Mouse (Mus musculus): ENCODE measurements around the gene Itpr3. TPM values are rescaled to one million over a fixed set of nuclear protein-coding genes. Genes with fewer than 3 reads are reported as not detected.

Gene Itpr3
- total RNA-seq, 2 experiments from 2014 or later = 5.9 to 6.3 TPM

DNA sequence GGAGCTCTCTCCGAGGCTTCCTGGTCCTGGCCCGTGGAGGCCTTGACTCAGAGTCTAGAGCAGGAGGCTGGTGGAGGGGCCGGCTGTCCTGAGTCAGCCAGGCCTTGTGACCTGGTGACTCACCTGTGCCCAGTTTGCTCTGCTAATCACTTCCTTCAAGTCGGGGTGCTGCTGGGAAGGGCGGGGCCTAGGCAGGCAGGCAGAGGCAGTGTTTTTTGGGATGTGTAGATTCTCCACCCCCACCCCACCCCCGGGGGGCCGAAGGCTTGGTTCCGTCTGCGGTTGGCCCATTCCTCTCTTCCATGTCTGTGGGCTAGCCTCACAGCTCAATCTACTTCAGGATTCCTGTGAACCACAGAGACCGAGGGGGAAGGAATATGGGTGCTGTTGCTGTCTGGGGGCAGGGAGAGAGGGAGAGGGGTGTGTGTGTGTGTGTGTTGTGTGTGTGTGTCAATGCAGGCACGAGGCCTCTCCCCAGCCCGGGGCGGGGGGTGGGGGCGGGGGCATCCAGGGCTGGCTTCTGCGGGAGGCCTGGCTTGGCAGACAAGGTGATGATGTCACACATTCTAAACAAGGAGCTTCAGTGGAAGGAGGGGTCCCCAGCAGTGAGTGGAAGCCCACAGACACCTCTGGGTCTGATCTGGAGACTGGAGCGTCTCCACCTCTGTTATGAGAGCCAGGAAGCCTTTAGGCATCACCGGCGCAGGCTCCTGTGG is 18.6 kb upstream of the Itpr3 start:
- DNase-seq = peak; percentile 78 to 80

DNA sequence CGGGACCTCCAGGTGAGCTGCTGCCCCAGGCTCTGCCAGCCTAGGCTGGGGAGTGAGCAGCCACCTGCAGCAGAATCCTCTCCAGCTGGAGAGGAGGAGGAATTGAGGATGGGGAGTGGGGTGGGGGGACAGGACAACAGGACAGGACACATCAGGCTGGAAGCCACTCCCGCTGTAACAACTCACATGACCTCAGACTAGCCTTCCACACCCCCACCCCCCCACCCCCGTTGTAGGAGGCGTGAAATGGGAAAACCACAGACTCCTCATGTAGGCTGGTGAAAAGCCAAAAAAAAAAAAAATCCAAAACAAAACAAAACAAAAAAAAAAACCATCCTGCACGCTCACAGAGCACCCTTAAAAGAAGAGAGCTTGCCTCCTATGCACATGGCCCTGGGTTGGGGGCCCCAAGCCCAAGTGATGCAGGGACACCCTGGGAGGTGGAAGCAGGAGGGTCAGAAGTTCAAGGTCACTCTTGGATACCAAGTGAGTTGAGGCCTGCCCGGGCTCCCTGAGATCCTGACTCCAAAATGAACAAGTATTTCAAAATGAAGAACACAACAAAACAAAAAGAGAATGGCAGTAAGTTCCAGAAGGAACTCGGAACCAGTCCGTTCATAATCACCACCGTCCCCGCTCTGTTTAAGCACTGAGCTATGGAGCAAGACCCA is 17.5 kb upstream of the Itpr3 start:
- DNase-seq = no peak

DNA sequence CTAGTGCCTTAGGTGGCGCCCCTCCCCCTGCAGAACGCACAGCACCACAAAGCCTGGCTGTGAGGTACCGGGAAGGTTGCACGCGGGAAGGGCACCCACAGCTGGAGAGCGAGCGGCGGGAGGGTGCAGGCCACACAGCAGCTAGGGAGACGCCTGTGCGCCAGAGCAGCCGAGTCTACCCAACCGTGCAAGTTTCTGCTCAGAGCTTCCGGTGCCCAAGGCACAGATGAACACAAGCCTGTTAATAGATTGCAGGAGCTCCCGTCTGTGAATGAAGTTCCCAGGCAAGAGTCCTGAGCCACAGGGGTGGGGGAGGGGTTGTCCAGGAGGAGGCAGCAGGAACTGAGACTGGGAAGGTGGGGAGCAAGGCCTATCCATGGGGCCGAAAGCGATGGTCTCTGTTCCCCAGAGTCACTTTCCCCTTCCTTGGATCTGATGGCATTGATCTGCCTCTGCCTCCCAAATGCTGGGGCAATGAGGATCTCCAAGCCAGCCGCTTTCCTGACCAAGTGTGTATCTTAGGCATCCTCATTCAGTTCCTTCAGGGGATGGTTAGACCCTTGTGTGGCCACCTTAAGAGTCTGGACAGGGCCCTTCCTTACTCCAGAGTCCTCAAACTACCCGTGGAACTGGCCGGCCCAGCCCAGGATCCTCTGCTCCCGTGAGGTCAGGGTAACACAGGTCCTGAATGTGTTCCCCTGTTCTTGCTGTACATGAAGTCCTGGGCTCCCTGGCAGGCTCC is 16.6 kb upstream of the Itpr3 start:
- DNase-seq = no peak

DNA sequence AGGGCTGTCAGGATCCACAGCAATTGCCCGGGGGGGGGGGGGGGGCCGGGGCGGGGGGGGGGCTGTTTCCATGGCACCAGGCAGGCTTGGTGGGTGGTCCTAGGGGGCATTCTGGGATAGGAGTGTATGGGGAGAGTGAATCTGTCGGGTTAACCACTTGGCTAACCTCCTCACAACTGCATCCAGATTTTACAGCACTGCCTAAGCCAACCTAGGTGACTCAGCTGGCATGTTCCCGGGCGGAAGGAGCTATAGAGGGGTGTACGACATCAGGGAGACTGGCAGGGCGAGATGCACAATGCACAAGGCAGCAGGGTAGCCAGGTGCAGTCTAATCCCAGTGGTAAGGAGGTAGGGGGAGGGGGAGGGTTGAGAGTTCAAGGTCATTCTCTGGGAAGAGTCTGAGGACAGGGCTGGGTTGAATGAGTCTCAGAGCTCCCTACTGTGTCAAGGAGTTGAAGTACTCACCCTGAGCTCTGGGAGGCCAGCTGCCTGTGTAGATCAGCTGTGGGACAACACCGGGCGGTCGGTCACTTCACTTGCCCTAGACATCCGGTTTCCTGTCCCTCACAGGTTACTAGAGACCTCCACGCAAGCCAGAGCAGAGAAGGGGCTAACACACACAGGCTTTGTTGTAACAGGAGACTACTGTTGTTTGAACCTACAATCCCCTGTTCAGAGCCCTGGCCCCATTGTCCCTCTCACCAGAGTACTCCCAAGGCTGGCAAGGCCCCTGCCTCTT is 15.9 kb upstream of the Itpr3 start:
- DNase-seq = peak; percentile 39 to 49

DNA sequence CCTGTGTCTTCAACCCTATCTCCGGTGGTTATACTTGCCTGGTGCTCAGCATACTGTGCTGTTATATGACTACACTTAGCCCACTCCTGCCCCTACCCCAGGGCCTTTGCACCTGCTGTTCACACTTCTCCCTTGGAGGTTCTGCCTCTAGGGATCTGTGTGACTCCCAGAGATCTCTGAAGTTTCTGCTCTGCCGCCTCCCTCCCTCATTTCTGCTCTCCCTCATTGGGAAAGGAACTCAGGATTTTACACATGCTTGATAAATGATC is 15.4 kb upstream of the Itpr3 start:
- DNase-seq = no peak

DNA sequence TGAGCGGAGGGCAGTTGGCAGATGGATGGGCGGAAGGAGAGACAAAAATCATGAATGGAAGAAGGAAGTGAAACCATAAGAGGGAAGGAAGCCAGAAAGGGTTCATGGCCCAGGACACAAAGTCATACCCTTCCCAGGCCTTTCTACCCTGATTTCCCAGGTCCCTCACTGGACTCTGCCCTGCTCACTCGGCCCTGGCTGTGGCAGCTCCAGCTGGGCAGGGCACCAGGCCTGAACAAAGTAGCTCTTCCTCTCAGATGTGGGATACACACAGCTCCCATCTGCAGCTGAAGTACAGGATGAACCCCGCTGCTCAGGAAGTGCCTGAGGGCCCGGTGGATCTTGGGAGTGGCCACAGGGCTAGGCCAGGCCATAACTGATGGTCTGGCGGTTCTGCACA is 14.3 kb upstream of the Itpr3 start:
- DNase-seq = no peak

DNA sequence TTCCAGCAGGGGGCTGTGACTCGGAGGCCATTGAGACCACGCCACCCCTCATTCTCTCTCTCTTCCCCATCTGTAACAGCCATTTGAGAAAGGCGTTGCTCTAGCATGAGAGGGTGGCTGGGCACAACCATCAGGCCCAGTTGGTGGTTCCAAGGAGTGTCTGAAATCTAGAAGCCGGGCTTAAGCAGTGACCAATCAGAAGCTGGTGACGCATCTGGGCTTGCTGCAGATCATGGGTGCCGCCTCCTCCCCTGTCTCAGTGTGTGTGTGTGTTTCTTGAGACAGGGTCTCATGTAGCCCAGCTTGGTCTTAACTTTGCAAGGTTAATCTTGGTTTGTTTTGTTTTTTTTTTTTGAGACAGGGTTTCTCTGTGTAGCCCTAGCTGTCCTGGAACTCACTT is 11.9 kb upstream of the Itpr3 start:
- no peak for DNase-seq

DNA sequence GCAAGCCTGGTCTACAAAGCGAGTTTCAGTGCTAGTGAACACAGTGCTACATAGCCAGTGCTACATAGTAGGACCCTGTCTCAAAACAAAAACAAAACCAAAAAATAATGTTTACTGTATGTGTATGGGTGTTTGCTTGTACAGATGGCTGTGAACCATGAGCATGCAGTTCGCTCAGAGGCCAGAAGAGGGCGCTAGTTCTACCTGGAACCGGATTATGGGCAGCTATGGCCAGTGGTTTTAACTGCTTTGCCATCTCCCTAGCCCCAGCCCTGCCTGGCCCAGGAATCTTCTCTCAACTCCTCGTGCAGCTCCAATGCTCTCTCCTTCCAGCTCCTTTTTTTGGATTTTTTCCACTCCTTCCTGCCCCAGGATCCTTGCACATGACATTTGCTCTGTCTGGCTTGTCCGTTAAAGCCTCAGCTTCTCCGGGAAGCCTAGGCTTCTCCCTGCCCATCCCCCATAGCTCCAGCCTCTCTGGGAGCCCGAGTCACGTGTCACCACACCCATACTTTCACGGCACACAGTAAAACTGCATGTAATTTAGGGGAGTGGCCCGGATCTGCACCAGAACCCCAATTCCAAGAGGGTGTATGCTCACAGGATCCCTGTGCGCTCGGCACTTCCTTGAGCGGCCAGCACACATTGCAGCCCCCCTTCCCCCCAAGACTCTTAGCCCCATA is 9.2 kb upstream of the Itpr3 start:
- DNase-seq = no peak

DNA sequence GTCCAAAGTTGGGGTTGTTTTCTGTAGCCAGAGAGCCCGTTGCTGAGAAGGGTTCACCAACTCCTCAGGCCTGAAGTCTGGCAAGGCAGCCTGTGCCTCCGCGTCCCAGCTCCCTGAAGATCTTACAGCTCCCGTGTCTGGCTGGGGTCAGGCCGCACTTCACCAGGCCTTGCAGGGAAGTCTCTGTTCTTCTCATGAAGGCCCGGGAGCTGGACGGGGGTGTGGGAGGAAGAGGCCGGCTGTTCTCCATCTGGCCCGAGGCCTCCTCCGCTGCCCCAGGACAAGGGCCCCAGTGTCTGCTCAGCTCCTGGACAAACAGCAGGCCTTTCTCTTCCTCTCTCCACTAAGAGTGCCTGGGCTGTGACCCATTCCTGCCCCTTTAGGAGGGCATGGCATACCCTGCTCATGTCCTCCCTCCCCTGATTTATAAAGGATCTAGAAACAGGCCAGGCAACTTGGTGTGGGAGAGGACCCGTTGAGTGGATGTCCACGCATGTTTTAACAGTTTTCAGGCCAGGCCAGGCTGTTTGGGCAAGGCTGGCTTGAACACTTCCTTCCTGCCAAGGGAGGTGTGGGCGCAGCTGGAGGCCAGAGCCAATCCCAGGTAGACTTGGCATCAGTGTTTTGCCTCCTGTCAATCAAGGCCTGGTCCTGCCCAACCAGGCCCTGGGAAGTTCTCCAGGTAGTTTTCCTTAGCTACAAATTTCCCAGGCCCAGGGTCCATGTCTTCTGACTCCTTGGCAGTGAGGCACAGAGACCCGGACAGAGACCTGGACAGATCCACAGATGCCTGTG is 8.5 kb upstream of the Itpr3 start:
- DNase-seq = no peak

DNA sequence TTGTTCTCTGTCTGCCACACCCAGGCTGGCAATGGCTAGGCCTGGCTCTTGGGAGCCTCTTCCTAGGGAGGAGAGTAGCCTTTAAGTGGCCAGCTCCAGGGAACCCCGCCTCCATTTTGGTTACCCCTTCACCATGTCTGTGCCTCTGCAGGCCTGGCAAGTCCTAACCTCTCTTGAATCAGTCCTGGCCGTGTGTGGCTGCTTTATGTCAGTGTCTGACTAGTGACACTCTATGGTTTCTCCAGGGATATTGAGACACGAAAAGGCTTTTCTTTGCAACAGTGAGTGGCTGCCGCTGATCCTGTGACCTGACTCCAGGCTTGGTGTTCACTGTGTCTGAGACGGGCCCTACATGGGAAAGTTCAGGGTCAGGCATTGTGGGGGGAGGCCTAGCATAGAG is 6.3 kb upstream of the Itpr3 start:
- DNase-seq = no peak

DNA sequence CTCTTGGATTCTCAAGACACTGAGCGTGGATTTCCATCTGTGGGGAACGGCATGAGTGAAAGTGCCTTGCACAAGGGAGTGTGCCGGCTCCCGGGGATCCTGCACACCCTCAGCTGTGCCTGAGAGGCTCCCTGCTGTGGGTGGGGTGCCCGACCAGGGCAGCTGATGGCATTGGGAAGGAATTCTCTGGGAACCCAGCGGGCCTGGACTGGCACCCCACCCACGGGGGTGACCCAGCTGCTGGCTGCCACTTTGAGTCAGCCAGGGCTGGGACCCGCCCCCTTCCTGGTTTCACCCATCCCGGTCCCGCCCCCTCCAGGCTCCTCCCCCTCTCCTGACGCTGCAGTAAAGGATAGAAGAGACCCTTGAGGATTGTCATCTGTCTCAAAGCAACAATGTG is 5.6 kb upstream of the Itpr3 start:
- DNase-seq = peak; percentile 63 to 87

DNA sequence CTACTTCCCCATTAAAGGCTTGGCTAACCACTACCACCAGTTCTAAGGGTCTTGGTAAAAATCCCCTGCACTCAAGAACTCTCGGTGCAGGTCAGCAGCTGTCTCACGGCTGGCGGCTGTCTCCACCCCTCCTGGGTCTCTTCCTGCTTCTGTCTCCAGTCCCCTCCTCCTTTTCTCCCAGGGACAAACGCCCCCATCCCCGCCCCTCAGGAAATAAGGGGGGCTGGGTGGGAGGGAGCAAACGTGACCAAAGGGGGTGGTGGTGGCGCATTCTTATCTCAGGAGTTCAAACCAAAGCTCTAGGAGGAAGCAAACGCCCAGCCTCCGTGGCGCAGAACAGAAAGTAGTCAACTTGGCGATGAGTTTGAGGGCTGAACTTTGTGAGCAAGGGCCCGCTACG is 934 bp upstream of the Itpr3 start:
- DNase-seq = peak; percentile 65 to 77

DNA sequence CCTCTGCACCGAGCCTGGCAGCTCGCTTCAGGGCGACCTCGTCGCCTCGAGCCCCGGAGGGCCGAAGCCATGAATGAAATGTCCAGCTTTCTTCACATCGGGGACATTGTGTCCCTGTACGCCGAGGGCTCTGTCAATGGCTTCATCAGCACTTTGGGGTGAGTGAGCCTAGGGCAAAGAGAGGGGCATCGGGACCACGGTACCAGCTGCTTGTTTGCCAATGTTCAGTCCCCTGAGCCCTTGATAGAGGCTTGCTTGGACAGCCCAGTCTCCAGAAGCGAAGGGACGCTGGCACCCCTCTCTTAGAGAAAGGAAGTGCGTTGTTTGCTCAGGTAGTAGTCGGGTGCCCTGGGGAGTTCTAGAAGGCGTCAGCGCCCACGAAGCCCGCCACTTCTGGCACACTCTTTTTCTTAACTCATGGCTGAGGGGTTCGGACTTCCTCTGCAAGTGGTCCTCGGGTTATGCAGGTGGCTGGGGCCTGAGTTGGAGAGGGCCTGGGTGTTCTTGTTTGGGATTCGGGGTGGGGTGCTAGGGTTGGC is 482 bp downstream of the Itpr3 start:
- no peak for DNase-seq

DNA sequence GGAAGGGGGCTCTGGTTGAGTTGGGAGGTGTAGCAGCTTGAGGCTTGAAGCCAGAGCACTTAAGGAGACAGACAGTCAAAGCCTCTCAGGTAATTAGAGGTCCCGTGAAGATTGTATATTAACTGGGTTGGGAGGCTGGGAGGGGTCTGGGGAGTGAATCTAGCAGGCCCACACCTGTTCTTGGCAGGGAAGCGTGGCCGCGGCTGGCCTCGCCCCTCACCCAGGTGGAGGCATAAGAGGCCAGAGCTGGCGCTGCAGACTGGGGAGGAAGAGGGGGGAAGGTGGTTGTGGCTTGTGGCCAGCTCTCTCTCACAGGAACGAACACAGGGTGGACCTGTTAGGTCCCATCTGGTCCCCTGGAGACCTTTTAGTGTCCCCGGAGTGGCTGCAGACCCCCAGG is 3.6 kb downstream of the Itpr3 start:
- no peak for DNase-seq

DNA sequence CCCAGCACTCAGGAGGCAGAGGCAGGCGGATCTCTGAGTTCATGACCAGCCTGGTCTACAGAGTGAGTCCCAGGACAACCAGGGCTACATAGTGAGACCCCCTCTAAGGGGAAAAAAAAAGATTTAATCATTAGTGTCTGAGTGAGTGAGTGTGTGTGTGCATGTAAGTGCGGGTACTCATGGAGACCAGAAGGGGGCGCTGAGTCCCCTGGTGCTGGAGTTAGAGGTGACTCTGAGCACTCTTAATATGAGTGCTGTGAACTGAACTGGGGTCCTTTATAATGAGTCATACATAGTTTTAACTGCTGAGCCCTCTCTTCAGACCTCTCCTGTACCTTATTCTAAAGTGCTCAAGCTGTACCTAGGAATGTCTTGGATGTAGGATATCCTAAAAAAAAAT is 4.6 kb downstream of the Itpr3 start:
- no peak for DNase-seq

DNA sequence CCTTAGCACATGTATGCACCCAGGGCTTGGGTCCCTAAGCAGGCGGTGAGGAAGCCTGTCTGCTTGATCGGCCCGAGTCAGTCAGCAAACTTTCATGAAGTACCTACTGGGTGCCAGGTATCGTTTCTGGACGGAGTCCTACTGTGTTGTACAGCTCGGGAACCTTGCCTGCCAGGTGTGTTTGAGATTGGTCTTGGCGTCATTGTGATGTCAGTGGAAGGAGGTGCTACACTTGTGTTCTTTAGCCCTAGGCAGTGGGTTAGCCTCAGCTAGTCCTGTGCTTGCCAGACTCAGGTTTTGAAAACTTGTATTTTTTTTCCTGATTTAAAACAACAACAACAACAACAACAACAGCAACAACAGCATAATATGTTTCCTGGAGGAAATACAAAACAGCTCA is 5.6 kb downstream of the Itpr3 start:
- no peak for DNase-seq

DNA sequence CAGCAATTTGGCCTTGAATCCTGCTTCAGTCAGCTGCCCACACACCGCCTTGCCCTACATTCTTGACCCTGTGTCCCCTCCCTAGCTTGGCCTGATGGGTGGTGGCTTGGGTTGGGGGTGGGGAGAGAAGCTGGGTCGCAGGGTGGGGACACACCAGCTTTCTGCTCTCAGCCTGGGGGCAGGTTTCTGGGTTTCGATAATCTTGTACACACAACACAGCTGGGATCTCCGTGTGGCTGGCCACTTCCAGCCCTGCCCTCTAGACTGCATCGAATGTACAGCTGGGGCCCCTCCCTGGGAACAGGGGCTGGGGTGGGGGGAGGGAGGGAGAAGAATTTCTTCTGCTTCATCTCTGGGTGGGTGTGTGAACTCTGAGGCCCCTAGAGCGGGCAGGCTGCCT is 6.6 kb downstream of the Itpr3 start:
- DNase-seq = no peak

DNA sequence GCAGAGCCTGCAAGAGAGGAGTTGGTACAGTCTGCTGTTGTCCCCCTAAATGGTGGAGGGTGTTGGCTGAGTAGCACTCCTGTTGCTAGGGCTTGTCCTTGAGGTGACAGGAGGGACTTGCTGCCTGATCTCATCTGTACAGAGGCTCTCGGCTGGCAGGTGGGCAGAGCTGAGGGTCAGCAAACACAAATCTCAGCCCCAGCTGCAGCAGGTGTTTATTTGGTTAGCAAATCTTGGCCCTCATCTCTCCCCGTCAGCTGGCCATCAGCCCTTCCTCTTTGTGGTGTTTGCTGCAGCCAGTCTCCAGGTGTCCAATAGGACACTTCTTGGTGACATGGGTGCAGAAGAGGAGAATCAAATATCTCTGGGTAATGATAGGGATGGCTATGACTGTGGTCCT is 7.1 kb downstream of the Itpr3 start:
- no peak for DNase-seq

DNA sequence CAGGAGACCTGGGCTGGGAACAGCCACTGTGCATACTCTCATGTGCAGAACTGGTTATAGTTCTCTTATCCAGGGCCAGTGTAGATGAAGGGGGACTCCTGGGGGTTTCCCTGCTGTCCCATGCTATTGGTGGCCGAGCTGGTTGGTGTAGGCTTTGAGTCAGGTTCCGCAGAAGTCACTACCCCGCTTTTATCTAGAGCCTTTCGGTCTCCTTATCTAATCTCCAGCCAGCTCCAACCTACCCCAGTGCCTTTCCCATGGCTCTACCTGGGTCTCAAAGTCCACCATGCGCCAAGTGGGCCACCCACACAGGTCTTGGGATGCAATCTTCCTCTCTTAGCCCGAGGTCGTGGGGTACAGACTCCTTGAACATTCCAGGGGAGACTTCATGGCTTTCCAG is 9.0 kb downstream of the Itpr3 start:
- no peak for DNase-seq

DNA sequence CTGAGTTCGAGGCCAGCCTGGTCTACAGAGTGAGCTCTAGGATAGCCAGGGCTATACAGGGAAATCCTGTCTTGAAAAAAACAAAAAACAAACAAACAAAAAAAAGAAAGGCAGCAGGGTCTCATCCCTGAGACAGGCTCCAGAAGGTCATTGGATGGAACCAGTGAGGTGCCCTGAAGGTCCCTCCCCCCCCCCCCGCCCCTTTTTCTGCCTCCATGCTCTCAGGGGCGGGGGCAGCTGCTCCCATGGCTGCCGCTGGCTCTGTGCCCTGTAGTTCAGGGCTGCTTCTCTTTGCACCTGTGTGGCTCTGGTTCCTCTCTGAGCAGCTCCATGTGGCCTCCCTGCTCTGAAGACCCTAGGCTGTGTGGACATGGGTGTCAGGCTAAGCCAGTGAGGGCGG is 12.0 kb downstream of the Itpr3 start:
- DNase-seq = no peak

DNA sequence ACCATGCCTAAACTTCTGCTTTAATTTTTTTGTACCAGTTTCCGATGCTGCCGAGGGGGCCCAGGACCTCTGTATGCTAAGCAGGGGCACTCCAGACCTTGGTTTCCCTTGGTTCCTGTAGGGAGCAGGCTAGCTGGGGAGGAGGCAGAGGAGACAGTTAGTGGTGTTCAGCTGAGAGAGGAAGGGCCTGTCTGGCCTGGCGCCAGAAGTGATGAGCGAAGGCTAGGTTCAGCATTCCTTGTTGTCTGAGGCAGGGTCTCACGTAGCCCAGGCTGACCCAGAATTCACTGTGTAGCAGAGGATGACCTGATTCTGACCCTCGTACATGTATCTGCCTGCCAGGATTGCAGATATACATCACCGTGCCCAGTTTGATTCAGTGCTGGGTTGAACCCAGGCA is 13.8 kb downstream of the Itpr3 start:
- no peak for DNase-seq
